Mouse (Mus musculus): ENCODE data around the gene Eif5. TPM values are rescaled to one million over a fixed set of nuclear protein-coding genes. Genes with fewer than 3 reads are reported as not detected.

Gene Eif5
- polyA plus RNA-seq, 1 experiment = 55.8 TPM

- 68% methylated on average over 7 of the region's 7 CpGs for WGBS
- no peak overlapping the region for H3K4me3 ChIP-seq (ENCODE audit: low read depth, low read length)
- no peaks in the 10 kb centered on the region for H3K27me3 ChIP-seq (ENCODE audit: control insufficient read depth, insufficient read depth, low read length)
- H3K4me1 ChIP-seq (ENCODE audit: control insufficient read depth, insufficient read depth, insufficient read length, low read length) = peaks cover 2% of the 10 kb centered on the region; the same call in 1 of the 2 replicates
- H3K36me3 ChIP-seq (ENCODE audit: control insufficient read depth, insufficient read depth, low read length) = no peaks in the 10 kb centered on the region
- TF ChIP-seq CTCF (IDR thresholded peaks at IDR 0.05; ENCODE audit: extremely low read depth, insufficient read length, insufficient replicate concordance, low read depth, low read length) (no peak), POLR2A (IDR thresholded peaks at IDR 0.05; ENCODE audit: low read depth, low read length) (no peak)
- H3K27ac ChIP-seq (ENCODE audit: insufficient read depth, low read depth, low read length) = no peak overlapping the region
Observed at GRCm38 (mm10) chr12:111514231-111514792, 23.5 kb upstream of the Eif5 start.

- Histone ChIP-seq H3K36me3 (ENCODE audit: control insufficient read depth, insufficient read depth, low read length) (no peaks in the 10 kb centered on the region), H3K4me1 (ENCODE audit: control insufficient read depth, insufficient read depth, insufficient read length, low read length) (peaks cover 2% of the 10 kb centered on the region; the same call in 1 of the 2 replicates), H3K4me3 (ENCODE audit: low read depth, low read length) (no peak overlapping the region), H3K27ac (ENCODE audit: insufficient read depth, low read depth, low read length) (no peak overlapping the region), H3K27me3 (ENCODE audit: control insufficient read depth, insufficient read depth, low read length) (0 out of 2 replicates have a peak, but pooled peaks cover 4% of the 10 kb centered on the region)
- WGBS = 70% methylated on average over 7 of the region's 7 CpGs
- TF ChIP-seq POLR2A (IDR thresholded peaks at IDR 0.05; ENCODE audit: low read depth, low read length) (no peak), CTCF (IDR thresholded peaks at IDR 0.05; ENCODE audit: extremely low read depth, insufficient read length, insufficient replicate concordance, low read depth, low read length) (no peak)
Observed at GRCm38 (mm10) chr12:111514874-111515649, 22.8 kb upstream of the Eif5 start.

GRCm38 (mm10) chr12:111515920-111516319, 21.9 kb upstream of the Eif5 start:
- H3K36me3 ChIP-seq (ENCODE audit: control insufficient read depth, insufficient read depth, low read length) = no peaks in the 10 kb centered on the region
- TF ChIP-seq POLR2A (IDR thresholded peaks at IDR 0.05; ENCODE audit: low read depth, low read length) (no peak), CTCF (IDR thresholded peaks at IDR 0.05; ENCODE audit: extremely low read depth, insufficient read length, insufficient replicate concordance, low read depth, low read length) (no peak)
- WGBS = 94% methylated on average over 5 of the region's 5 CpGs
- H3K4me3 ChIP-seq (ENCODE audit: low read depth, low read length) = no peak overlapping the region
- no peak overlapping the region for H3K27ac ChIP-seq (ENCODE audit: insufficient read depth, low read depth, low read length)
- 0 out of 2 replicates have a peak, but pooled peaks cover 4% of the 10 kb centered on the region for H3K27me3 ChIP-seq (ENCODE audit: control insufficient read depth, insufficient read depth, low read length)
- peaks cover 2% of the 10 kb centered on the region; the same call in 1 of the 2 replicates for H3K4me1 ChIP-seq (ENCODE audit: control insufficient read depth, insufficient read depth, insufficient read length, low read length)

GRCm38 (mm10) chr12:111516826-111517225, 21.0 kb upstream of the Eif5 start:
- WGBS = 62% methylated on average over 6 of the region's 6 CpGs
- no peak overlapping the region for H3K27ac ChIP-seq (ENCODE audit: insufficient read depth, low read depth, low read length)
- peaks cover 2% of the 10 kb centered on the region; the same call in 1 of the 2 replicates for H3K4me1 ChIP-seq (ENCODE audit: control insufficient read depth, insufficient read depth, insufficient read length, low read length)
- no peaks in the 10 kb centered on the region for H3K36me3 ChIP-seq (ENCODE audit: control insufficient read depth, insufficient read depth, low read length)
- no peak overlapping the region for H3K4me3 ChIP-seq (ENCODE audit: low read depth, low read length)
- H3K27me3 ChIP-seq (ENCODE audit: control insufficient read depth, insufficient read depth, low read length) = 0 out of 2 replicates have a peak, but pooled peaks cover 4% of the 10 kb centered on the region
- no peak for TF ChIP-seq POLR2A (IDR thresholded peaks at IDR 0.05; ENCODE audit: low read depth, low read length)
- no peak for TF ChIP-seq CTCF (IDR thresholded peaks at IDR 0.05; ENCODE audit: extremely low read depth, insufficient read length, insufficient replicate concordance, low read depth, low read length)

GRCm38 (mm10) chr12:111517901-111518300, 19.9 kb upstream of the Eif5 start:
- peaks cover 2% of the 10 kb centered on the region; the same call in 1 of the 2 replicates for H3K4me1 ChIP-seq (ENCODE audit: control insufficient read depth, insufficient read depth, insufficient read length, low read length)
- 41% methylated on average over 4 of the region's 4 CpGs for WGBS
- 0 out of 2 replicates have a peak, but pooled peaks cover 4% of the 10 kb centered on the region for H3K27me3 ChIP-seq (ENCODE audit: control insufficient read depth, insufficient read depth, low read length)
- no peak overlapping the region for H3K4me3 ChIP-seq (ENCODE audit: low read depth, low read length)
- no peak overlapping the region for H3K27ac ChIP-seq (ENCODE audit: insufficient read depth, low read depth, low read length)
- H3K36me3 ChIP-seq (ENCODE audit: control insufficient read depth, insufficient read depth, low read length) = no peaks in the 10 kb centered on the region
- TF ChIP-seq POLR2A (IDR thresholded peaks at IDR 0.05; ENCODE audit: low read depth, low read length) = no peak
- no peak for TF ChIP-seq CTCF (IDR thresholded peaks at IDR 0.05; ENCODE audit: extremely low read depth, insufficient read length, insufficient replicate concordance, low read depth, low read length)

- Histone ChIP-seq H3K36me3 (ENCODE audit: control insufficient read depth, insufficient read depth, low read length) (no peaks in the 10 kb centered on the region), H3K4me3 (ENCODE audit: low read depth, low read length) (no peak overlapping the region), H3K27ac (ENCODE audit: insufficient read depth, low read depth, low read length) (no peak overlapping the region), H3K27me3 (ENCODE audit: control insufficient read depth, insufficient read depth, low read length) (0 out of 2 replicates have a peak, but pooled peaks cover 4% of the 10 kb centered on the region), H3K4me1 (ENCODE audit: control insufficient read depth, insufficient read depth, insufficient read length, low read length) (peaks cover 2% of the 10 kb centered on the region; the same call in 1 of the 2 replicates)
- TF ChIP-seq CTCF (IDR thresholded peaks at IDR 0.05; ENCODE audit: extremely low read depth, insufficient read length, insufficient replicate concordance, low read depth, low read length) (no peak), POLR2A (IDR thresholded peaks at IDR 0.05; ENCODE audit: low read depth, low read length) (no peak)
- WGBS = 88% methylated on average over 9 of the region's 9 CpGs
Observed at GRCm38 (mm10) chr12:111518391-111518790, 19.4 kb upstream of the Eif5 start.

GRCm38 (mm10) chr12:111519821-111520220, 18.0 kb upstream of the Eif5 start:
- Histone ChIP-seq H3K27me3 (ENCODE audit: control insufficient read depth, insufficient read depth, low read length) (peaks cover 8% of the 10 kb centered on the region; the same call in 1 of the 2 replicates), H3K36me3 (ENCODE audit: control insufficient read depth, insufficient read depth, low read length) (no peaks in the 10 kb centered on the region), H3K4me3 (ENCODE audit: low read depth, low read length) (no peak overlapping the region), H3K27ac (ENCODE audit: insufficient read depth, low read depth, low read length) (no peak overlapping the region), H3K4me1 (ENCODE audit: control insufficient read depth, insufficient read depth, insufficient read length, low read length) (peaks cover 2% of the 10 kb centered on the region; the same call in 1 of the 2 replicates)
- TF ChIP-seq CTCF (IDR thresholded peaks at IDR 0.05; ENCODE audit: extremely low read depth, insufficient read length, insufficient replicate concordance, low read depth, low read length) (no peak), POLR2A (IDR thresholded peaks at IDR 0.05; ENCODE audit: low read depth, low read length) (no peak)
- WGBS = 66% methylated on average over 5 of the region's 5 CpGs
